Mouse (Mus musculus) gastrocnemius, adult 2 months (tissue): ENCODE measurements at regions not wholly inside any gene's neighbourhood (a gene's known extent, or its start where the extent isn't known, plus 50 kb on each side); places are given as distances from the start of the nearest gene placed in this dataset.

Experiments
- DNase-seq: peaks from one replicate; pipeline ENCODE4 v3.0.0; 2022
- H3K27ac ChIP-seq: fragments of 200-600 bp; 2 replicates; pipeline ENCODE4 v1.8.1; 2022; ENCODE audit warnings: mild to moderate bottlenecking
- H3K4me3 ChIP-seq: fragments of 200-600 bp; 2 replicates; pipeline ENCODE4 v1.8.1; 2022; ENCODE audit warnings: mild to moderate bottlenecking, moderate library complexity
- CTCF ChIP-seq: fragments of 200-600 bp; IDR thresholded peaks from 2 replicates; pipeline ENCODE4 v1.8.1; 2022; ENCODE audit warnings: antibody characterized with exemption, mild to moderate bottlenecking, moderate library complexity
- intact Hi-C: fragments of 180-260 bp; cut with DNase I; formaldehyde crosslinking; loops from one replicate; pipeline ENCODE4 v1.15.1; 2025

- no peak for TF ChIP-seq CTCF
- Histone ChIP-seq H3K4me3 (no peak overlapping the region), H3K27ac (no peak overlapping the region)
- DNase-seq, result no peak
- intact Hi-C loops, result no loop called here
Observed at GRCm38 (mm10) chrX:10770575-10770974, 55.8 kb downstream of the Mid1ip1 start.

GRCm38 (mm10) chrX:10775714-10776515, 61.1 kb downstream of the Mid1ip1 start:
- no peak overlapping the region for H3K27ac ChIP-seq
- intact Hi-C loops, result no loop called here
- TF ChIP-seq CTCF, result no peak
- peak; percentile 39 for DNase-seq
- no peak overlapping the region for H3K4me3 ChIP-seq

- H3K27ac ChIP-seq, result no peak overlapping the region
- intact Hi-C loops, result no loop called here
- DNase-seq, result no peak
- H3K4me3 ChIP-seq, result no peak overlapping the region
- no peak for TF ChIP-seq CTCF
Observed at GRCm38 (mm10) chrX:10776516-10776818, 61.7 kb downstream of the Mid1ip1 start.

GRCm38 (mm10) chrX:10778014-10778413, 63.2 kb downstream of the Mid1ip1 start:
- no peak for DNase-seq
- intact Hi-C loops, result no loop called here
- TF ChIP-seq CTCF, result no peak
- Histone ChIP-seq H3K27ac (no peak overlapping the region), H3K4me3 (no peak overlapping the region)

GRCm38 (mm10) chrX:10786359-10786758, 71.5 kb downstream of the Mid1ip1 start:
- intact Hi-C loops, result no loop called here
- no peak for TF ChIP-seq CTCF

GRCm38 (mm10) chrX:10787057-10787456, 72.2 kb downstream of the Mid1ip1 start:
- TF ChIP-seq CTCF, result peak; percentile 30; the same call in 1 of the 2 replicates
- intact Hi-C loops, result no loop called here

More at GRCm38 (mm10) chrX:10786359-10786758, 71.5 kb downstream of the Mid1ip1 start:
- no peak overlapping the region for H3K27ac ChIP-seq
- DNase-seq, result no peak
- no peak overlapping the region for H3K4me3 ChIP-seq

GRCm38 (mm10) chrX:10820313-10820920, 105.6 kb downstream of the Mid1ip1 start:
- peak overlapping the region; percentile 66 for H3K27ac ChIP-seq
- no peak overlapping the region for H3K4me3 ChIP-seq
- DNase-seq, result peak; percentile 15
- intact Hi-C loops, result no loop called here
- TF ChIP-seq CTCF, result no peak

More at GRCm38 (mm10) chrX:10787057-10787456, 72.2 kb downstream of the Mid1ip1 start:
- H3K4me3 ChIP-seq, result no peak overlapping the region
- no peak for DNase-seq
- H3K27ac ChIP-seq, result no peak overlapping the region

- TF ChIP-seq CTCF, result no peak
- intact Hi-C loops, result no loop called here
- DNase-seq, result no peak
- Histone ChIP-seq H3K27ac (no peak overlapping the region), H3K4me3 (no peak overlapping the region)
Observed at GRCm38 (mm10) chrX:10833681-10834080, 118.9 kb downstream of the Mid1ip1 start.

GRCm38 (mm10) chrX:10857089-10857488, 142.3 kb downstream of the Mid1ip1 start:
- Histone ChIP-seq H3K4me3 (no peak overlapping the region), H3K27ac (no peak overlapping the region; the same call in 1 of the 2 replicates)
- TF ChIP-seq CTCF, result no peak
- intact Hi-C loops, result no loop called here
- no peak for DNase-seq

GRCm38 (mm10) chrX:10857668-10858067, 142.9 kb downstream of the Mid1ip1 start:
- TF ChIP-seq CTCF, result no peak
- Histone ChIP-seq H3K27ac (no peak overlapping the region), H3K4me3 (no peak overlapping the region)
- intact Hi-C loops, result no loop called here
- DNase-seq, result no peak

GRCm38 (mm10) chrX:10871613-10872012, 156.8 kb downstream of the Mid1ip1 start:
- H3K4me3 ChIP-seq, result no peak overlapping the region
- no peak for DNase-seq
- H3K27ac ChIP-seq, result no peak overlapping the region
- intact Hi-C loops, result loop anchor here (10.0 kb wide), 1 partner anchor 157 kb away; the partner anchor contains the start of gene Mid1ip1
- TF ChIP-seq CTCF, result no peak

- Histone ChIP-seq H3K4me3 (no peak overlapping the region), H3K27ac (no peak overlapping the region)
- no peak for TF ChIP-seq CTCF
- DNase-seq, result no peak
- intact Hi-C loops, result loop anchor here (10.0 kb wide), 1 partner anchor 163 kb away; the partner anchor contains the start of gene Mid1ip1
Observed at GRCm38 (mm10) chrX:10877856-10878255, 163.0 kb downstream of the Mid1ip1 start.

GRCm38 (mm10) chrX:10878922-10879321, 164.1 kb downstream of the Mid1ip1 start:
- intact Hi-C loops, result loop anchor here (10.0 kb wide), 1 partner anchor 164 kb away; the partner anchor contains the start of gene Mid1ip1
- H3K27ac ChIP-seq, result no peak overlapping the region
- TF ChIP-seq CTCF, result no peak
- H3K4me3 ChIP-seq, result no peak overlapping the region
- peak; percentile 15 for DNase-seq
